Mouse (Mus musculus): ENCODE measurements around the gene Txn1. TPM values are rescaled to one million over a fixed set of nuclear protein-coding genes. Genes with fewer than 3 reads are reported as not detected.
A peak's percentile ranks its signal among the peaks of the same experiment; 100 is the strongest.

Gene Txn1
- polyA plus RNA-seq, 1 experiment from 2014 or later, result 362 TPM

- 80% methylated on average over 10 of the region's 10 CpGs for WGBS
- H3K4me1 ChIP-seq (ENCODE audit: control insufficient read depth, insufficient read depth, low read length), result peaks cover 4% of the 10 kb centered on the region; the same call in 1 of the 2 replicates
- no peaks in the 10 kb centered on the region for H3K9me3 ChIP-seq (replicated peaks; ENCODE audit: control insufficient read depth, low read length)
- no peak overlapping the region for H3K4me2 ChIP-seq (ENCODE audit: low read length)
- no peak overlapping the region for H3K9ac ChIP-seq (ENCODE audit: low read length)
- no peak for ATAC-seq
- no peak for DNase-seq (ENCODE audit: low spot score)
- no peaks in the 10 kb centered on the region for H3K36me3 ChIP-seq (ENCODE audit: control insufficient read depth, insufficient read depth, low read length)
- H3K27me3 ChIP-seq (replicated peaks; ENCODE audit: control insufficient read depth, insufficient read depth, low read length), result no peaks in the 10 kb centered on the region
- no peak overlapping the region for H3K4me3 ChIP-seq (ENCODE audit: low read depth, low read length)
- no peak overlapping the region for H3K27ac ChIP-seq (ENCODE audit: low read depth, low read length)
These were observed 41.7 kb downstream of the Txn1 start for GRCm38 (mm10) chr4:57914193-57915190.

- Histone ChIP-seq H3K27ac (ENCODE audit: low read depth, low read length) (no peak overlapping the region), H3K4me2 (ENCODE audit: low read length) (no peak overlapping the region), H3K4me1 (ENCODE audit: control insufficient read depth, insufficient read depth, low read length) (peaks cover 4% of the 10 kb centered on the region; the same call in 1 of the 2 replicates), H3K27me3 (replicated peaks; ENCODE audit: control insufficient read depth, insufficient read depth, low read length) (no peaks in the 10 kb centered on the region), H3K36me3 (ENCODE audit: control insufficient read depth, insufficient read depth, low read length) (no peaks in the 10 kb centered on the region), H3K9me3 (replicated peaks; ENCODE audit: control insufficient read depth, low read length) (no peaks in the 10 kb centered on the region), H3K4me3 (ENCODE audit: low read depth, low read length) (no peak overlapping the region), H3K9ac (ENCODE audit: low read length) (no peak overlapping the region)
- DNase-seq (ENCODE audit: low spot score) (no peak), ATAC-seq (no peak)
These were observed 43.2 kb downstream of the Txn1 start for GRCm38 (mm10) chr4:57913021-57913420.

GRCm38 (mm10) chr4:57908860-57909259, 47.4 kb downstream of the Txn1 start:
- no peaks in the 10 kb centered on the region for H3K36me3 ChIP-seq (ENCODE audit: control insufficient read depth, insufficient read depth, low read length)
- 85% methylated on average over 6 of the region's 6 CpGs for WGBS
- no peak overlapping the region for H3K9ac ChIP-seq (ENCODE audit: low read length)
- no peak for ATAC-seq
- no peaks in the 10 kb centered on the region for H3K9me3 ChIP-seq (replicated peaks; ENCODE audit: control insufficient read depth, low read length)
- H3K4me3 ChIP-seq (ENCODE audit: low read depth, low read length), result no peak overlapping the region
- no peaks in the 10 kb centered on the region for H3K4me1 ChIP-seq (ENCODE audit: control insufficient read depth, insufficient read depth, low read length)
- DNase-seq (ENCODE audit: low spot score), result no peak
- no peak overlapping the region for H3K27ac ChIP-seq (ENCODE audit: low read depth, low read length)
- no peak overlapping the region for H3K4me2 ChIP-seq (ENCODE audit: low read length)
- H3K27me3 ChIP-seq (replicated peaks; ENCODE audit: control insufficient read depth, insufficient read depth, low read length), result no peaks in the 10 kb centered on the region

- Histone ChIP-seq H3K9me3 (replicated peaks; ENCODE audit: control insufficient read depth, low read length) (no peaks in the 10 kb centered on the region), H3K4me2 (ENCODE audit: low read length) (no peak overlapping the region), H3K27me3 (replicated peaks; ENCODE audit: control insufficient read depth, insufficient read depth, low read length) (no peaks in the 10 kb centered on the region), H3K27ac (ENCODE audit: low read depth, low read length) (no peak overlapping the region), H3K36me3 (ENCODE audit: control insufficient read depth, insufficient read depth, low read length) (no peaks in the 10 kb centered on the region), H3K9ac (ENCODE audit: low read length) (no peak overlapping the region), H3K4me3 (ENCODE audit: low read depth, low read length) (no peak overlapping the region), H3K4me1 (ENCODE audit: control insufficient read depth, insufficient read depth, low read length) (no peaks in the 10 kb centered on the region)
- 15% methylated on average over 2 of the region's 2 CpGs for WGBS
- DNase-seq (ENCODE audit: low spot score), result no peak
- no peak for ATAC-seq
These were observed 49.5 kb downstream of the Txn1 start for GRCm38 (mm10) chr4:57906708-57907107.

GRCm38 (mm10) chr4:57904638-57905037, 51.6 kb downstream of the Txn1 start:
- no peaks in the 10 kb centered on the region for H3K36me3 ChIP-seq (ENCODE audit: control insufficient read depth, insufficient read depth, low read length)
- 26% methylated on average over 9 of the region's 9 CpGs for WGBS
- ATAC-seq (0 out of 2 replicates have a peak, but pooled peaks have one; percentile 29), DNase-seq (ENCODE audit: low spot score) (no peak)
- no peaks in the 10 kb centered on the region for H3K27me3 ChIP-seq (replicated peaks; ENCODE audit: control insufficient read depth, insufficient read depth, low read length)
- H3K4me1 ChIP-seq (ENCODE audit: control insufficient read depth, insufficient read depth, low read length), result no peaks in the 10 kb centered on the region
- H3K4me3 ChIP-seq (ENCODE audit: low read depth, low read length), result no peak overlapping the region
- no peak overlapping the region for H3K4me2 ChIP-seq (ENCODE audit: low read length)
- no peak overlapping the region for H3K27ac ChIP-seq (ENCODE audit: low read depth, low read length)
- H3K9me3 ChIP-seq (replicated peaks; ENCODE audit: control insufficient read depth, low read length), result no peaks in the 10 kb centered on the region
- H3K9ac ChIP-seq (ENCODE audit: low read length), result no peak overlapping the region

GRCm38 (mm10) chr4:57904211-57904610, 52.0 kb downstream of the Txn1 start:
- DNase-seq (ENCODE audit: low spot score), result peak; percentile 76
- H3K4me3 ChIP-seq (ENCODE audit: low read depth, low read length), result no peak overlapping the region
- no peak overlapping the region for H3K9ac ChIP-seq (ENCODE audit: low read length)
- H3K4me1 ChIP-seq (ENCODE audit: control insufficient read depth, insufficient read depth, low read length), result no peaks in the 10 kb centered on the region
- ATAC-seq, result peak; percentile 63; the same call in 1 of the 2 replicates
- H3K27ac ChIP-seq (ENCODE audit: low read depth, low read length), result no peak overlapping the region
- H3K27me3 ChIP-seq (replicated peaks; ENCODE audit: control insufficient read depth, insufficient read depth, low read length), result no peaks in the 10 kb centered on the region
- H3K4me2 ChIP-seq (ENCODE audit: low read length), result no peak overlapping the region
- WGBS, result 5% methylated on average over 5 of the region's 5 CpGs
- no peaks in the 10 kb centered on the region for H3K9me3 ChIP-seq (replicated peaks; ENCODE audit: control insufficient read depth, low read length)
- no peaks in the 10 kb centered on the region for H3K36me3 ChIP-seq (ENCODE audit: control insufficient read depth, insufficient read depth, low read length)

- Histone ChIP-seq H3K4me2 (ENCODE audit: low read length) (no peak overlapping the region), H3K27me3 (replicated peaks; ENCODE audit: control insufficient read depth, insufficient read depth, low read length) (no peaks in the 10 kb centered on the region), H3K27ac (ENCODE audit: low read depth, low read length) (no peak overlapping the region), H3K9me3 (replicated peaks; ENCODE audit: control insufficient read depth, low read length) (no peaks in the 10 kb centered on the region), H3K4me1 (ENCODE audit: control insufficient read depth, insufficient read depth, low read length) (no peaks in the 10 kb centered on the region), H3K9ac (ENCODE audit: low read length) (no peak overlapping the region), H3K36me3 (ENCODE audit: control insufficient read depth, insufficient read depth, low read length) (no peaks in the 10 kb centered on the region), H3K4me3 (ENCODE audit: low read depth, low read length) (no peak overlapping the region)
- WGBS, result 82% methylated on average over 5 of the region's 5 CpGs
- ATAC-seq (no peak), DNase-seq (ENCODE audit: low spot score) (no peak)
These were observed 53.6 kb downstream of the Txn1 start for GRCm38 (mm10) chr4:57902619-57903018.

- ATAC-seq (peak; percentile 66; the same call in 1 of the 2 replicates), DNase-seq (ENCODE audit: low spot score) (peak; percentile 68)
- H3K9ac ChIP-seq (ENCODE audit: low read length), result no peak overlapping the region
- H3K4me1 ChIP-seq (ENCODE audit: control insufficient read depth, insufficient read depth, low read length), result no peaks in the 10 kb centered on the region
- no peaks in the 10 kb centered on the region for H3K27me3 ChIP-seq (replicated peaks; ENCODE audit: control insufficient read depth, insufficient read depth, low read length)
- 10% methylated on average over 4 of the region's 4 CpGs for WGBS
- H3K27ac ChIP-seq (ENCODE audit: low read depth, low read length), result no peak overlapping the region
- no peaks in the 10 kb centered on the region for H3K36me3 ChIP-seq (ENCODE audit: control insufficient read depth, insufficient read depth, low read length)
- no peak overlapping the region for H3K4me2 ChIP-seq (ENCODE audit: low read length)
- no peaks in the 10 kb centered on the region for H3K9me3 ChIP-seq (replicated peaks; ENCODE audit: control insufficient read depth, low read length)
- H3K4me3 ChIP-seq (ENCODE audit: low read depth, low read length), result no peak overlapping the region
These were observed 55.0 kb downstream of the Txn1 start for GRCm38 (mm10) chr4:57901210-57901609.

- H3K9me3 ChIP-seq (replicated peaks; ENCODE audit: control insufficient read depth, low read length), result no peaks in the 10 kb centered on the region
- 52% methylated on average over 3 of the region's 3 CpGs for WGBS
- no peak for ATAC-seq
- H3K27me3 ChIP-seq (replicated peaks; ENCODE audit: control insufficient read depth, insufficient read depth, low read length), result no peaks in the 10 kb centered on the region
- no peaks in the 10 kb centered on the region for H3K4me1 ChIP-seq (ENCODE audit: control insufficient read depth, insufficient read depth, low read length)
- H3K9ac ChIP-seq (ENCODE audit: low read length), result no peak overlapping the region
- no peak overlapping the region for H3K27ac ChIP-seq (ENCODE audit: low read depth, low read length)
- no peaks in the 10 kb centered on the region for H3K36me3 ChIP-seq (ENCODE audit: control insufficient read depth, insufficient read depth, low read length)
- no peak overlapping the region for H3K4me2 ChIP-seq (ENCODE audit: low read length)
- DNase-seq (ENCODE audit: low spot score), result no peak
- no peak overlapping the region for H3K4me3 ChIP-seq (ENCODE audit: low read depth, low read length)
These were observed 59.6 kb downstream of the Txn1 start for GRCm38 (mm10) chr4:57896631-57897030.

Measured in forebrain, embryonic 14.5 days (tissue).